Mouse (Mus musculus) myocyte (in vitro differentiated cells): ENCODE measurements around the gene Sox11.

Source experiments
- CEBPB ChIP-seq: IDR thresholded peaks from 2 replicates; pipeline ENCODE4 v1.6.1; 2011; ENCODE audit warnings: mild to moderate bottlenecking, moderate library complexity; ENCODE audit not compliant: poor library complexity, insufficient read depth, severe bottlenecking
- E2F4 ChIP-seq: IDR thresholded peaks from one replicate; pipeline ENCODE4 v1.6.1; 2011; ENCODE audit warnings: mild to moderate bottlenecking, control low read depth, moderate library complexity; ENCODE audit not compliant: insufficient read depth
- MAX ChIP-seq: IDR thresholded peaks from one replicate; pipeline ENCODE4 v1.6.1; 2011; ENCODE audit warnings: low read depth, mild to moderate bottlenecking, control low read depth
- MYOD1 ChIP-seq, 3 experiments: IDR thresholded peaks; one replicate each; pipeline ENCODE4 v1.6.1; 2011; ENCODE audit warnings: control low read depth in 2 of 3, low read depth in 2 of 3, mild to moderate bottlenecking in 2 of 3, moderate library complexity in 1 of 3; ENCODE audit not compliant: insufficient read length in 2 of 3, control insufficient read depth in 1 of 3
- MYOG ChIP-seq, 3 experiments: IDR thresholded peaks; one replicate each; pipeline ENCODE4 v1.6.1; 2011; ENCODE audit warnings: control low read depth in 2 of 3, low read depth in 2 of 3, mild to moderate bottlenecking in 2 of 3; ENCODE audit not compliant: insufficient read length in 2 of 3, control insufficient read depth in 1 of 3, insufficient read depth in 1 of 3
- POLR2A ChIP-seq: IDR thresholded peaks from one replicate; pipeline ENCODE4 v1.6.1; 2011; ENCODE audit warnings: low read depth, mild to moderate bottlenecking, control low read depth, moderate library complexity; ENCODE audit not compliant: insufficient read length
- POLR2AphosphoS2 ChIP-seq: IDR thresholded peaks from one replicate; pipeline ENCODE4 v1.6.1; 2011; ENCODE audit warnings: low read depth, control low read depth; ENCODE audit not compliant: insufficient read length
- REST ChIP-seq: IDR thresholded peaks from one replicate; pipeline ENCODE4 v1.6.1; 2011; ENCODE audit warnings: mild to moderate bottlenecking, control low read depth, moderate library complexity; ENCODE audit not compliant: insufficient read depth, insufficient read length
- TCF12 ChIP-seq: IDR thresholded peaks from one replicate; pipeline ENCODE4 v1.6.1; 2011; ENCODE audit warnings: mild to moderate bottlenecking, control low read depth; ENCODE audit not compliant: poor library complexity, insufficient read depth, severe bottlenecking
- TCF3 ChIP-seq: IDR thresholded peaks from one replicate; pipeline ENCODE4 v1.6.1; 2011; ENCODE audit warnings: low read depth, control low read depth; ENCODE audit not compliant: insufficient read length
- USF1 ChIP-seq: IDR thresholded peaks from one replicate; pipeline ENCODE4 v1.6.1; 2011; ENCODE audit warnings: low read depth, mild to moderate bottlenecking, control low read depth, moderate library complexity

- TF ChIP-seq MYOD1 (IDR thresholded peaks at IDR 0.05; ENCODE audit: control insufficient read depth in 1 of 3, insufficient read length in 2 of 3, low read depth in 2 of 3) (no peak), POLR2A (peak; percentile 33), MAX (no peak), USF1 (no peak), MYOG (IDR thresholded peaks at IDR 0.05; ENCODE audit: control insufficient read depth in 1 of 3, insufficient read depth in 1 of 3, insufficient read length in 2 of 3, low read depth in 2 of 3) (no peak), CEBPB (no peak), E2F4 (no peak), TCF12 (no peak), POLR2AphosphoS2 (peak; percentile 78), TCF3 (no peak), REST (no peak)
These were observed 6.0 kb downstream of the Sox11 start for GRCm38 (mm10) chr12:27336336-27336735.
